Mouse (Mus musculus) liver, embryonic 14.5 days (tissue): Measurements from ENCODE around the gene Slc25a27. TPM values are rescaled to one million over a fixed set of nuclear protein-coding genes. Genes with fewer than 3 reads are reported as not detected.

Source experiments
- ATAC-seq: fragments of 200-750 bp; cut with Nextera tagmentation; 2 replicates; pipeline ENCODE4 v1.8.0; 2017; ENCODE audit warnings: moderate number of reproducible peaks, mild to moderate bottlenecking, moderate library complexity; ENCODE audit not compliant: insufficient read depth
- DNase-seq, 3 experiments: peaks; one replicate each; pipeline ENCODE4 v3.0.0-alpha.2; 2012 to 2013; ENCODE audit warnings: low read depth in 3 of 3, low spot score in 3 of 3
- H3K27ac ChIP-seq: fragments of 300-500 bp; sonication (generic); 2 replicates; pipeline ENCODE4 v1.5.1; 2014; ENCODE audit warnings: moderate library complexity, mild to moderate bottlenecking, control low read depth, inconsistent platforms
- H3K27me3 ChIP-seq: fragments of 300-500 bp; sonication (generic); 2 replicates; pipeline ENCODE4 v1.6.1; 2014; ENCODE audit warnings: mild to moderate bottlenecking, low read length, moderate library complexity; ENCODE audit not compliant: control insufficient read depth, insufficient read depth
- H3K36me3 ChIP-seq: fragments of 300-500 bp; sonication (generic); replicated peaks from 2 replicates; pipeline ENCODE4 v1.6.1; 2014; ENCODE audit warnings: low read depth; ENCODE audit not compliant: control insufficient read depth, insufficient read depth
- H3K4me1 ChIP-seq, 2 experiments: fragments of 200-500 bp in 1 of 2; fragments of 300-500 bp in 1 of 2; sonication (generic) in 1 of 2; replicated peaks; 2 replicates each; pipeline ENCODE4 v1.6.1; 2012 to 2014; ENCODE audit warnings: antibody characterized with exemption in 1 of 2, inconsistent platforms in 1 of 2, low read length in 1 of 2; ENCODE audit not compliant: control insufficient read depth in 2 of 2, insufficient read depth in 2 of 2
- H3K4me2 ChIP-seq: fragments of 300-500 bp; sonication (generic); 2 replicates; pipeline ENCODE4 v1.6.1; 2014; ENCODE audit warnings: low read depth, mild to moderate bottlenecking, control low read depth, moderate library complexity
- H3K4me3 ChIP-seq, 2 experiments: fragments of 200-500 bp in 1 of 2; fragments of 300-500 bp in 1 of 2; sonication (generic) in 1 of 2; 2 replicates each; pipeline ENCODE4 v1.5.1; 2012 to 2014; ENCODE audit warnings: low read depth in 2 of 2, low read length in 2 of 2, mild to moderate bottlenecking in 2 of 2, control low read depth in 1 of 2, inconsistent platforms in 1 of 2, moderate library complexity in 1 of 2; ENCODE audit not compliant: insufficient read depth in 1 of 2
- H3K9ac ChIP-seq: fragments of 300-500 bp; sonication (generic); replicated peaks from 2 replicates; pipeline ENCODE4 v1.6.1; 2014; ENCODE audit warnings: mild to moderate bottlenecking, control low read depth, moderate library complexity
- H3K9me3 ChIP-seq: fragments of 300-500 bp; sonication (generic); 2 replicates; pipeline ENCODE4 v1.6.1; 2016; ENCODE audit warnings: low read length, mixed read lengths; ENCODE audit not compliant: control insufficient read depth
- CTCF ChIP-seq: IDR thresholded peaks from 2 replicates; pipeline ENCODE4 v1.5.1; 2016; ENCODE audit warnings: antibody characterized with exemption, low read depth, control low read depth
- EP300 ChIP-seq: IDR thresholded peaks from 2 replicates; pipeline ENCODE4 v1.6.1; 2016; ENCODE audit warnings: antibody characterized with exemption, low read depth
- WGBS: fragments of 180-500 bp; shearing (Covaris S2); extraction: QIAGEN DNeasy Blood & Tissue Kit; methylation state at CpG from one replicate; pipeline ENCODE4 v1.1.7; 2014; ENCODE audit not compliant: insufficient replicate concordance; 5-methylcytosine and 5-hydroxymethylcytosine counted together
- polyA plus RNA-seq, 2 experiments: library from polyadenylated mRNA; depleted of rRNA in 1 of 2; stranded (reverse) in 1 of 2; unstranded in 1 of 2; fragments of >200 nt; fragmentation: Nextera tagmentation in 1 of 2; extraction: Ambion mirVana in 1 of 2; gene quantifications; 2 replicates each; pipeline versions ENCODE4 v1.2.1 to v1.2.3; 2012 to 2014

The Slc25a27 gene
- polyA plus RNA-seq (2012; rRNA removed) (0.54 and 0.68 TPM in 2 replicates), polyA plus RNA-seq (2014; fragmentation: Nextera tagmentation; extraction: Ambion mirVana) (0.28 and 0.39 TPM in 2 replicates)

DNA sequence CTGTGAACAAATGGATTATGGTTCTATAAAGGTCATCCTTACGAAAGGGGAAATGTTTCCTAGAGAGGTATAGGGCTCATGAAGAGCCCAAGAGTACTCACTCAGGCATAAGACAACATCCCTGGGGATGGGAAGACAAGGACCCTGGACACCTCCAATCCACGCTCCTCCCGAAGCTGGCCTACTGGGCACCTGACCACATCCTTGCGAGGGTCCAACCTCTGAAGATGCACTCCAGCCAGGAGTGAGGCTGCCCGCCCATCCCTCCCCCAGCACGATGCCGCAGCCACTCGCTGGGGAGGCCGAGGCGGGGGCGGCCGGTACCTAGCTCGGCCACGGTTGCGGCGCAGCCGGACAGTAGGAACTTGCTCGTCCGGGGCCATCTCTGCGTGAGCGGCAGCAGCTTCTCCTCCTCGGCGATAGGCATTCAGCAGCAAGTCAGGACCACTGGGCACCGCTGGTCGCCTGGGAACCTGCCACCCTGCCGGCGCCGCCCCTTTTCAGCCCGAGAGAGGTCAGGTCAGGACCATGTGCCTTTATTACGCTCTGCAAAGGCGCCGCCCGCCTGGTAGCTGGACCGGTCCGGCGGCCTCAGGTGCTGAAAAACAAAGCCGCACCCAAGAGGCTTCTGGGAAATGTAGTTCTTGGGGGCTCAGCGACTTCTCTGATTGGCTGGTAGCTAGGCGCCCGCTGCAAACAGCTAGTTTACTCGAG lies at the start of gene Slc25a27:
Gene Slc25a27 (minus strand): TSS at position 639 of the 714 bp plus-strand sequence.
- H3K4me3 ChIP-seq = peak within 1 kb of the TSS; percentile 62 to 65
- TF ChIP-seq CTCF (no peak), EP300 (no peak)
- no peaks in the 10 kb centered on the region for H3K9me3 ChIP-seq
- H3K36me3 ChIP-seq = no peaks in the 10 kb centered on the region
- H3K27me3 ChIP-seq = no peaks in the 10 kb centered on the region
- H3K4me2 ChIP-seq = peak within 1 kb of the TSS; percentile 71
- 0 out of 4 replicates have a peak, but pooled peaks cover 0 to 2% of the 10 kb centered on the region in 2 experiments for H3K4me1 ChIP-seq
- peak; percentile 90 for ATAC-seq
- DNase-seq = peak; percentile 64 to 66 (median 65)
- 1% methylated on average over 41 of the region's 41 CpGs for WGBS
- no peak within 1 kb of the TSS for H3K27ac ChIP-seq
- peak within 1 kb of the TSS; percentile 44 for H3K9ac ChIP-seq

DNA sequence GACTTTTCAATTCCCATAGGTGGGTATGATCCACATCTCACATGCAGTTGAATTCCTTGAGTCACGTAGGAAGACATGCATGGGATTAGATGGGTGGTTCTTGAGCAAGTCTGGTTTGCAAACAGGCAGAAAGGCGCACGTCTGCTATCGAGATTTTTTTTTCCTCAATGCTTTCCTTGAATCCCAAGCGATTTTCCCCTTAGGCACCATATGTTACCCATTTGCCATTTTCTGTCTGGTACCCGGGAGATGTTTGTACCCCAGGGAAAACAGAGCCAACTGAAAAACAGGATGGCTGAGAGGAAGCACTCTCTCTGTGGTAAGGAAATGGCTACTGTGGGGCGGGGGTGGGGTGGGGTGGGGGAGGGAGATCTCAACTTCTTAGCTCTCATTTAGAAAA lies 49.6 kb upstream of the Slc25a27 start:
- H3K4me3 ChIP-seq = no peak overlapping the region
- no peak overlapping the region for H3K4me2 ChIP-seq
- DNase-seq (no peak), ATAC-seq (no peak)
- no peak overlapping the region for H3K9ac ChIP-seq
- H3K27ac ChIP-seq = no peak overlapping the region
- H3K36me3 ChIP-seq = no peaks in the 10 kb centered on the region
- no peaks in the 10 kb centered on the region for H3K4me1 ChIP-seq
- TF ChIP-seq CTCF = no peak
- no peak for TF ChIP-seq EP300
- H3K9me3 ChIP-seq = no peaks in the 10 kb centered on the region
- H3K27me3 ChIP-seq = no peaks in the 10 kb centered on the region
- WGBS = 47% methylated on average over 7 of the region's 7 CpGs

DNA sequence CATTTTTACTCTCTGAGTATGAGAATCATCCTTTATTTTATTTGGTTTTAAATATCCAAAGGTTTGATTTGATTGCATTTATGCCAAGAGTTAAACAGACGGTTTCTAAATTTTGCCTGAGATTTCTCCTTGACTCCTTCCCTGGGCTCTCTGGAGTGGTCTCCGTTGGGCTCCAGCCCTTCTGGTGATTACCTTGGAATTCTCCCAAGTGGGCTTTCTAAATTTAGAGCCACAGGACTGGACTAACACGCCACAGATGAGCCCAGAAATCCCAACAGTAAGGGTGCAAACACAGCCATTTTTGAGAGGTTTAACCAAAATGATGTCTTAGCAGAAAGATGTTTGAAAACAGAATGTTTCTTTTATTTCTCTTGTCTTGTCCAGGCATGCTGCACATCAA lies 47.2 kb upstream of the Slc25a27 start:
- WGBS = 48% methylated on average over 3 of the region's 3 CpGs
- no peaks in the 10 kb centered on the region for H3K27me3 ChIP-seq
- no peak for ATAC-seq
- H3K4me1 ChIP-seq = no peaks in the 10 kb centered on the region
- H3K36me3 ChIP-seq = no peaks in the 10 kb centered on the region
- no peaks in the 10 kb centered on the region for H3K9me3 ChIP-seq
- H3K9ac ChIP-seq = no peak overlapping the region
- no peak for DNase-seq
- no peak for TF ChIP-seq EP300
- no peak for TF ChIP-seq CTCF
- no peak overlapping the region for H3K27ac ChIP-seq
- H3K4me3 ChIP-seq = no peak overlapping the region
- H3K4me2 ChIP-seq = no peak overlapping the region

DNA sequence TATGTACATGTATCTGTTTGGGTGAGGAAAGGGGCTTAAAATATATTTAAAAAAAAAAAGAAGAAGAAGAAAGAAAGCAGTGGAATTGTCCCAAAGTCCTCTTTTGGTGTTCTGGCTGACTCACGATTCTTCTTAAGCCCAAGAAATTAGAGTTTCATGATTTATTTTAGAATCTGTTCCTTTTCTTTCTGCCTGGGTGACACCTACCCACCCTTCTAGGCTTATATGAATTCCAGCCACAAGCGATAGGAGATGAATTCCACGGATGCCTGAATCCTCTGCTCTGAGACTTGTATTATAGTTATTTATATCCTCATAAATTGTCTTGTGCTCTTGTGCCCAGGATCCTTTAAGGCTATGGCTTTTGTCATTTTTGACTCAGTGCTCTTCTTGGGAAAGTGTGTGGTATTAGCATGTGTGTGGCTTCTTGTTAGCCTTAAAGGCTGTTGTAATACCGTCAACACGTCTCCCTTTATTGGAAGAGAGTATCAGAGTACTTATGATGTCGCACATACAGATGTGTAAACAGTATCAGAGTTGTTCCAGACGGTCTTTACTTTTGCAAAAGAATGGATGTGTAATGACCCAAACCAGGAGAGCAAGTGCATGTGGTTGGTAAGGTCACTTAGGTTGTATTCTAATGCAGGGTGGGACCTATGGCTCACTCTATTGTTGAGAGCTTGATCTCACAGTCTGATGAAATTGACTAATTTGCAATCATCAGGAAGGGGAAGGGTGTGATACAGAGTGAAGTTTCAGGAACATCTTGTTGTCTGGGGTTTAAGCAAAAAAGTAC lies 44.7 kb upstream of the Slc25a27 start:
- no peaks in the 10 kb centered on the region for H3K4me1 ChIP-seq
- H3K27ac ChIP-seq = no peak overlapping the region
- no peak for DNase-seq
- no peak overlapping the region for H3K4me2 ChIP-seq
- no peaks in the 10 kb centered on the region for H3K36me3 ChIP-seq
- H3K9ac ChIP-seq = no peak overlapping the region
- H3K4me3 ChIP-seq = no peak overlapping the region
- no peak for ATAC-seq
- TF ChIP-seq CTCF (no peak), EP300 (no peak)
- H3K27me3 ChIP-seq = no peaks in the 10 kb centered on the region
- no peaks in the 10 kb centered on the region for H3K9me3 ChIP-seq
- WGBS = 69% methylated on average over 7 of the region's 7 CpGs

DNA sequence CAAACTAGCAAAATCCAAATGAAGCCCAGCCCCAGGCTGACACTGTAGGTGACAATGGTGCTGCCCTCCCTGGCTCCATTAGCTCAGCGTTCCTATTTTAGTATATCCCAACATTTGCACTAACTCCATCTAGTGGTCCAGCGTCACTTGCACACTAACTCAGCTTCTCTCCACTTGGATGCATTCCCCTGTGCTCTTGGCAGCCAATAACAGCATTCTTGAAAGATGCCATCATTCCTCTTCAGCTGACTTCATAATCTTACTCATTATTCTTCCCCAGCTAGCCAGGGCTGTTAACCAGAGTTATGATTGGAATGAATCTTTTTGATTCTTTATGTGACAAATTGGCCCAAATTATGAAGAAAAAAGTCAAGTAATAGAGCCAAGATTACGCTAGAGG lies 40.2 kb upstream of the Slc25a27 start:
- no peak for ATAC-seq
- Histone ChIP-seq H3K36me3 (no peaks in the 10 kb centered on the region), H3K9ac (no peak overlapping the region), H3K27me3 (no peaks in the 10 kb centered on the region), H3K9me3 (no peaks in the 10 kb centered on the region), H3K4me3 (no peak overlapping the region), H3K4me1 (no peaks in the 10 kb centered on the region), H3K4me2 (no peak overlapping the region), H3K27ac (no peak overlapping the region)
- no peak for DNase-seq
- TF ChIP-seq EP300 (no peak), CTCF (no peak)
- 52% methylated on average over 3 of the region's 3 CpGs for WGBS
